Mouse (Mus musculus) kidney, embryonic 16.5 days (tissue): Measurements from ENCODE around the gene Fbxl19. TPM values are rescaled to one million over a fixed set of nuclear protein-coding genes. Genes with fewer than 3 reads are reported as not detected.

ENCODE experiments used
- ATAC-seq: fragments of 200-750 bp; cut with Nextera tagmentation; 2 replicates; pipeline ENCODE4 v1.8.0; 2017; ENCODE audit warnings: moderate TSS enrichment; ENCODE audit not compliant: low FRiP score, low TSS enrichment
- H3K27ac ChIP-seq: fragments of 300-500 bp; sonication (generic); 2 replicates; pipeline ENCODE4 v1.5.1; 2014; ENCODE audit warnings: low read length
- H3K27me3 ChIP-seq: fragments of 300-500 bp; sonication (generic); 2 replicates; pipeline ENCODE4 v1.6.1; 2014; ENCODE audit warnings: low read length, control low read depth, mixed read lengths; ENCODE audit not compliant: insufficient read depth
- H3K36me3 ChIP-seq: fragments of 300-500 bp; sonication (generic); 2 replicates; pipeline ENCODE4 v1.6.1; 2014; ENCODE audit warnings: low read length, control low read depth, mixed read lengths; ENCODE audit not compliant: insufficient read depth
- H3K4me1 ChIP-seq: fragments of 300-500 bp; sonication (generic); 2 replicates; pipeline ENCODE4 v1.6.1; 2014; ENCODE audit warnings: low read length, control low read depth, mixed read lengths; ENCODE audit not compliant: insufficient read depth
- H3K4me2 ChIP-seq: fragments of 300-500 bp; sonication (generic); replicated peaks from 2 replicates; pipeline ENCODE4 v1.6.1; 2014; ENCODE audit warnings: low read depth, low read length
- H3K4me3 ChIP-seq: fragments of 300-500 bp; sonication (generic); 2 replicates; pipeline ENCODE4 v1.5.1; 2014; ENCODE audit warnings: mild to moderate bottlenecking, low read length
- H3K9ac ChIP-seq: fragments of 300-500 bp; sonication (generic); replicated peaks from 2 replicates; pipeline ENCODE4 v1.6.1; 2014; ENCODE audit warnings: low read length
- H3K9me3 ChIP-seq: fragments of 300-500 bp; sonication (generic); 2 replicates; pipeline ENCODE4 v1.6.1; 2016; ENCODE audit warnings: low read length, control low read depth
- WGBS: fragments of 180-500 bp; shearing (Covaris S2); extraction: QIAGEN DNeasy Blood & Tissue Kit; methylation state at CpG from one replicate; pipeline ENCODE4 v1.1.7; 2014; 5-methylcytosine and 5-hydroxymethylcytosine counted together
- polyA plus RNA-seq: library from polyadenylated mRNA; unstranded; fragments of >200 nt; fragmentation: Nextera tagmentation; extraction: Ambion mirVana; gene quantifications from 2 replicates; pipeline ENCODE4 v1.2.1, GENCODE M21; 2015

The Fbxl19 gene
- polyA plus RNA-seq, 1 experiment from 2014 or later: 5.4 TPM

GRCm38 (mm10) chr7:127799211-127799610 is 54.9 kb downstream of the Fbxl19 start:
- H3K27ac ChIP-seq: no peak overlapping the region
- no peaks in the 10 kb centered on the region for H3K27me3 ChIP-seq
- ATAC-seq: no peak
- H3K4me2 ChIP-seq: no peak overlapping the region
- H3K9ac ChIP-seq: no peak overlapping the region
- no peaks in the 10 kb centered on the region for H3K9me3 ChIP-seq
- peaks cover 10% of the 10 kb centered on the region for H3K4me1 ChIP-seq
- H3K4me3 ChIP-seq: no peak overlapping the region
- 86% methylated on average over 13 of the region's 13 CpGs for WGBS
- peaks cover 60% of the 10 kb centered on the region for H3K36me3 ChIP-seq

DNA sequence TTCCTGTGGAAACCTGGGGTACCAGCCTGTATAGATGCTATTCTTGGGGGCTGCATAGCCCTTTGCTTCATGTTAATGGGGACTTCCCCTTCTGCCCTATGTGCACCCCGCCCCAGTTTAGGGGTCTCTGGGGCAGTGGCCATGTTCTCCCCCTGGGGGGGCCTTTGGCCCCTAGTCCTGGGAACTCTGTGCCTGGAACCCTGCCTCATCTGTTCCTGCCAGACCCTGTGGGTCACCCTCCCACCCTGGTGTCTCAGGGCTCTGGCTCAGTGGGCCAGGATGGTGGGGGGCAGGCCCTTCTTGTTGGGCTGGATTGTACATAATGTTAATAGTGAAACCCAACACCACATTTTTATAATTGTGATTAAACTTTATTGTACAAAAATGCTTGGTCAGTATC is 55.4 kb downstream of the Fbxl19 start:
- H3K4me2 ChIP-seq: no peak overlapping the region
- no peaks in the 10 kb centered on the region for H3K27me3 ChIP-seq
- no peak overlapping the region for H3K4me3 ChIP-seq
- 94% methylated on average over 1 of the region's 1 CpGs for WGBS
- ATAC-seq: peak; percentile 9; the same call in 1 of the 2 replicates
- no peak overlapping the region for H3K9ac ChIP-seq
- no peaks in the 10 kb centered on the region for H3K9me3 ChIP-seq
- H3K27ac ChIP-seq: 0 out of 2 replicates have a peak overlapping the region, but pooled peaks have one; percentile 2
- peaks cover 10% of the 10 kb centered on the region for H3K4me1 ChIP-seq
- peaks cover 60% of the 10 kb centered on the region for H3K36me3 ChIP-seq

GRCm38 (mm10) chr7:127800435-127801009 is 56.2 kb downstream of the Fbxl19 start, which contains the start of gene Hsd3b7:
Hsd3b7 (plus strand) TSS chr7:127800604.
- Histone ChIP-seq H3K27ac (peak within 1 kb of the TSS; percentile 62; the same call in 1 of the 2 replicates), H3K9me3 (no peaks in the 10 kb centered on the region), H3K36me3 (peaks cover 53% of the 10 kb centered on the region), H3K4me2 (peak within 1 kb of the TSS; percentile 55), H3K9ac (peak within 1 kb of the TSS; percentile 54), H3K4me3 (peak within 1 kb of the TSS; percentile 34), H3K4me1 (peaks cover 10% of the 10 kb centered on the region), H3K27me3 (no peaks in the 10 kb centered on the region)
- peak; percentile 96 for ATAC-seq
- WGBS: 23% methylated on average over 6 of the region's 6 CpGs

DNA sequence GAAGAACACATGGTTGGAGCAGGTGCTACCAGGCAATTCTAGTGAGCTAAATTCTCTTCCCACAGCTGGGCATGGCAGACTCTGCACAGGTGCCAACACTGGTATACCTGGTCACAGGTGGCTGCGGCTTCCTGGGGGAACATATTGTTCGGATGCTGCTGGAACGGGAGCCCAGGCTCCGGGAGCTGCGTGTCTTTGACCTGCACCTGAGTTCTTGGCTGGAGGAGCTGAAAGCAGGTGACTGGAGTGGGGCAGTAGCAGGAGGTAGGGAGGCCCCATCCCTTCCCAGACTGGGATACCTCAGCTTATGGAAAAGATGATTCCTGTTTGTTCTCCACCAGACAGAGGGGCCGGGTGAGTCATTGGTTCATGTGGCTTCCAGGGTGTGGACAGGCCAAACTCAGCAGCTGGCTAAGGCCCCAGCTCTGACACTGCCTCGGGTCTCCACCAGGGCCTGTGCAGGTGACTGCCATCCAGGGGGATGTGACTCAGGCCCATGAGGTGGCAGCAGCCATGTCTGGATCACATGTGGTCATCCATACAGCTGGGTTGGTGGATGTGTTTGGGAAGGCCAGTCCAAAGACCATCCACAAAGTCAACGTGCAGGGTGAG is 56.8 kb downstream of the Fbxl19 start:
- ATAC-seq: 0 out of 2 replicates have a peak, but pooled peaks have one; percentile 14
- peak overlapping the region; percentile 54 for H3K9ac ChIP-seq
- H3K4me3 ChIP-seq: peak overlapping the region; percentile 34
- H3K4me2 ChIP-seq: peak overlapping the region; percentile 55
- H3K4me1 ChIP-seq: peaks cover 10% of the 10 kb centered on the region
- no peaks in the 10 kb centered on the region for H3K9me3 ChIP-seq
- peak overlapping the region; percentile 62; the same call in 1 of the 2 replicates for H3K27ac ChIP-seq
- no peaks in the 10 kb centered on the region for H3K27me3 ChIP-seq
- WGBS: 91% methylated on average over 8 of the region's 8 CpGs
- H3K36me3 ChIP-seq: peaks cover 48% of the 10 kb centered on the region

DNA sequence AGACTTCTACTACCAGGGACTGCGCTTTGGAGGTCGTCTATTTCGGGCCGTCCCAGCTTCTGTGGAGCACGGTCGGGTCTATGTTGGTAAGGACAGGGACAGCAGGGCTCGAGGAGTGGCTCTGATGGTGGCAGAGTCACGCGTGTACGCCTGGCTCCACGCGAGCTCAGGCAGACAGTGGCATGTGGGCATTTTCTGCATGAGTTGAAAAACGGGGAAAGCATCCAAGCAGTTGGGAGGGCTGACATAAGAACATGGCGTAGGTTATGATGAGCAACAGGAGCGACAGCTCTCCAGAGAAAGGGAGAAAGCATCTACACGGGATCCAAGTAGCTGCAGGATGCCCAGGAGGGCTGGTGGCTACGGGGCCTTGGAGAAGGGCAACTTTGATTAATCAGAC is 58.0 kb downstream of the Fbxl19 start:
- H3K36me3 ChIP-seq: peaks cover 36% of the 10 kb centered on the region
- no peak overlapping the region for H3K27ac ChIP-seq
- 95% methylated on average over 17 of the region's 17 CpGs for WGBS
- no peak overlapping the region for H3K4me3 ChIP-seq
- no peak overlapping the region for H3K9ac ChIP-seq
- ATAC-seq: no peak
- no peak overlapping the region for H3K4me2 ChIP-seq
- H3K4me1 ChIP-seq: peaks cover 10% of the 10 kb centered on the region
- no peaks in the 10 kb centered on the region for H3K27me3 ChIP-seq
- no peaks in the 10 kb centered on the region for H3K9me3 ChIP-seq

DNA sequence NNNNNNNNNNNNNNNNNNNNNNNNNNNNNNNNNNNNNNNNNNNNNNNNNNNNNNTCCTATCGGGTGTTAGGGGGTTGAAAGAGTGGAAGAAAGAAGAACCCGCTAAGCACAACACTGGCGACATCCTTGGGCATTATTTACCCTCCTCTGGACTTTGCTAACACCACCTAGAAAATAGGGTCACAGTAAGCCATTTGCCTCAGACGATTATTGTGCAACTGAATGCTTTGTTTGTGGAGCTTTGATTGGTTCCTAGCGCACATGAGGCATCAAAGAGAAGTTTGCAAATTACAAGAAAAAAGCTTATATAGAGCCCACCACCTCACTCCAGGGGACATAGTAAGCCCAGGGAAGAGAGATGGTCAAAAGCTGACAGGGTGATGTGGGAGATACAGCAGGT is 64.5 kb downstream of the Fbxl19 start:
- Histone ChIP-seq H3K36me3 (no peaks in the 10 kb centered on the region), H3K4me1 (no peaks in the 10 kb centered on the region), H3K9ac (no peak overlapping the region), H3K4me3 (no peak overlapping the region), H3K9me3 (no peaks in the 10 kb centered on the region), H3K4me2 (no peak overlapping the region), H3K27ac (no peak overlapping the region), H3K27me3 (no peaks in the 10 kb centered on the region)
- 65% methylated on average over 5 of the region's 5 CpGs for WGBS
- ATAC-seq: no peak

GRCm38 (mm10) chr7:127809846-127810245 is 65.5 kb downstream of the Fbxl19 start:
- no peak overlapping the region for H3K27ac ChIP-seq
- no peak overlapping the region for H3K4me3 ChIP-seq
- WGBS: 92% methylated on average over 1 of the region's 1 CpGs
- H3K9ac ChIP-seq: no peak overlapping the region
- no peak for ATAC-seq
- H3K9me3 ChIP-seq: no peaks in the 10 kb centered on the region
- H3K4me2 ChIP-seq: no peak overlapping the region
- H3K36me3 ChIP-seq: no peaks in the 10 kb centered on the region
- no peaks in the 10 kb centered on the region for H3K27me3 ChIP-seq
- 0 out of 2 replicates have a peak, but pooled peaks cover 2% of the 10 kb centered on the region for H3K4me1 ChIP-seq

DNA sequence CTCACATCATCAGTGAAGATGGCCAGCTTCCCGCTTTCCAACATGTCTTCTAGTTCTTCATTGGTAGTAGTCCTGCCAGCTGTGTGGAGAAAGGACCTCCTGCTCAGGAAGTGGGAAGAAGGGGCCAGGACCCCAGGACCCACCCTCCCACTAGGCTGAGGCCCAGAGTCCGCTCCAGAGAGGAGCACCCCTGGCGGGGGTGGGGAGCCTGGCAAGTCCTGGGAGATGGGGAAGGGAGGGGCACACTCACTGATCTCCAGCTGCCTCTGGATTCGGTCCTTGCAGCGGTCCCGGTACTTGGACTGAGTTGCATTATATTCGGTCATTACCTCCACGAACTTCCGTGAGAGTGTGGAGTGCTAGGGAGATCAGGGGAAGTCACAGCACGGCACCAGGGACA is 66.3 kb downstream of the Fbxl19 start:
- H3K4me3 ChIP-seq: no peak overlapping the region
- H3K27ac ChIP-seq: no peak overlapping the region
- no peak overlapping the region for H3K9ac ChIP-seq
- H3K4me1 ChIP-seq: peaks cover 6% of the 10 kb centered on the region; the same call in 1 of the 2 replicates
- H3K36me3 ChIP-seq: no peaks in the 10 kb centered on the region
- no peak for ATAC-seq
- no peak overlapping the region for H3K4me2 ChIP-seq
- H3K27me3 ChIP-seq: no peaks in the 10 kb centered on the region
- no peaks in the 10 kb centered on the region for H3K9me3 ChIP-seq
- WGBS: 76% methylated on average over 10 of the region's 10 CpGs

- no peak overlapping the region for H3K4me3 ChIP-seq
- H3K4me2 ChIP-seq: no peak overlapping the region
- H3K36me3 ChIP-seq: no peaks in the 10 kb centered on the region
- H3K27ac ChIP-seq: no peak overlapping the region
- no peak overlapping the region for H3K9ac ChIP-seq
- no peak for ATAC-seq
- peaks cover 12% of the 10 kb centered on the region; the same call in 1 of the 2 replicates for H3K4me1 ChIP-seq
- 88% methylated on average over 4 of the region's 4 CpGs for WGBS
- H3K9me3 ChIP-seq: no peaks in the 10 kb centered on the region
- no peaks in the 10 kb centered on the region for H3K27me3 ChIP-seq
Observed at GRCm38 (mm10) chr7:127811240-127811639, 66.9 kb downstream of the Fbxl19 start.

DNA sequence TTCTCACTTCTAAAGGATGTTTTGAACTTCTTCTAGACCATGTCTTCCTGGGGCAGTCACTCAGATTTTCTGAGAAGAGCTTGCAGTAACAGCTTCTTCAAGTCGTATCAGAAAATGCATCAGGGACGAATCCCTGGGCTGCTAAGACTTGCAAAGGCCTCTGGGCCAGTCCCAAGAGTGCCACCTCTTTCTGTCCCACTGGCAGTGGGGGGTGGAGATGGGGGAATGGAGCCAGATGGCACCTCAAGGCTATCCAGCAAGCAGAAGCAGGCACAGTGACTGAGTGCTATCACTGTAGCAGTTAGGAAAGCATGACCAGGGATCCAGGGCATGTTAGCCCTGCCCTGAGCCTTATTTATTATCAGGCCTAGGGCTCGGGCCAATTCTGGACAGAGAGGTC is 67.9 kb downstream of the Fbxl19 start:
- no peak for ATAC-seq
- Histone ChIP-seq H3K4me2 (no peak overlapping the region), H3K36me3 (no peaks in the 10 kb centered on the region), H3K27me3 (no peaks in the 10 kb centered on the region), H3K9me3 (no peaks in the 10 kb centered on the region), H3K27ac (no peak overlapping the region), H3K4me3 (no peak overlapping the region), H3K9ac (no peak overlapping the region), H3K4me1 (peaks cover 12% of the 10 kb centered on the region; the same call in 1 of the 2 replicates)
- 86% methylated on average over 3 of the region's 3 CpGs for WGBS
